Mouse (Mus musculus): ENCODE measurements around the gene Ccdc63.

The Ccdc63 gene

GRCm38 (mm10) chr5:122116243-122116642 lies 24.4 kb downstream of the Ccdc63 start:
- DNase-seq = no peak

- DNase-seq = no peak
These were observed 25.3 kb downstream of the Ccdc63 start for GRCm38 (mm10) chr5:122115266-122115763.

GRCm38 (mm10) chr5:122114176-122114575 lies 26.4 kb downstream of the Ccdc63 start:
- DNase-seq = peak; percentile 33

- DNase-seq = no peak
These were observed 27.2 kb downstream of the Ccdc63 start for GRCm38 (mm10) chr5:122113450-122113849.

GRCm38 (mm10) chr5:122111933-122112248 lies 28.7 kb downstream of the Ccdc63 start:
- no peak for DNase-seq

GRCm38 (mm10) chr5:122111091-122111932 lies 29.3 kb downstream of the Ccdc63 start:
- no peak for DNase-seq

- DNase-seq = no peak
These were observed 30.0 kb downstream of the Ccdc63 start for GRCm38 (mm10) chr5:122110625-122111024.

- DNase-seq = no peak
These were observed 31.1 kb downstream of the Ccdc63 start for GRCm38 (mm10) chr5:122109325-122110060.

GRCm38 (mm10) chr5:122108104-122108503 lies 32.5 kb downstream of the Ccdc63 start:
- DNase-seq = no peak

GRCm38 (mm10) chr5:122106212-122106611 lies 34.4 kb downstream of the Ccdc63 start:
- DNase-seq = no peak

GRCm38 (mm10) chr5:122104981-122105380 lies 35.6 kb downstream of the Ccdc63 start:
- DNase-seq = no peak

- no peak for DNase-seq
These were observed 36.4 kb downstream of the Ccdc63 start for GRCm38 (mm10) chr5:122104201-122104600.

GRCm38 (mm10) chr5:122103075-122103474 lies 37.5 kb downstream of the Ccdc63 start:
- DNase-seq = peak; percentile 18

GRCm38 (mm10) chr5:122102476-122103050 lies 38.1 kb downstream of the Ccdc63 start:
- DNase-seq = no peak

GRCm38 (mm10) chr5:122094439-122094838 lies 46.2 kb downstream of the Ccdc63 start:
- no peak for DNase-seq

- DNase-seq = no peak
These were observed 46.9 kb downstream of the Ccdc63 start for GRCm38 (mm10) chr5:122093734-122094133.

- no peak for DNase-seq
These were observed 47.8 kb downstream of the Ccdc63 start for GRCm38 (mm10) chr5:122092794-122093193.

GRCm38 (mm10) chr5:122091070-122091469 lies 49.6 kb downstream of the Ccdc63 start:
- peak; percentile 30 for DNase-seq

GRCm38 (mm10) chr5:122089664-122090063 lies 51.0 kb downstream of the Ccdc63 start:
- DNase-seq = no peak

- DNase-seq = peak; percentile 82
These were observed 51.7 kb downstream of the Ccdc63 start for GRCm38 (mm10) chr5:122088917-122089316.

GRCm38 (mm10) chr5:122086121-122086520 lies 54.5 kb downstream of the Ccdc63 start:
- DNase-seq = no peak

GRCm38 (mm10) chr5:122085291-122085690 lies 55.3 kb downstream of the Ccdc63 start:
- DNase-seq = no peak

- no peak for DNase-seq
These were observed 56.2 kb downstream of the Ccdc63 start for GRCm38 (mm10) chr5:122084470-122084869.

- no peak for DNase-seq
These were observed 57.3 kb downstream of the Ccdc63 start for GRCm38 (mm10) chr5:122083282-122083681.

Measured in right cerebral cortex, postnatal 25 days (tissue).